Mouse (Mus musculus) left cerebral cortex, adult 18-20 months (tissue): Measurements from ENCODE around the gene Scd4. TPM values are rescaled to one million over a fixed set of nuclear protein-coding genes. Genes with fewer than 3 reads are reported as not detected.
"Not testable (repeated sequence)": the region's sequence is repeated elsewhere in the genome, so short reads cannot be mapped to it uniquely, and the experiment has no call there.

ENCODE experiments used
- DNase-seq, 2 experiments: peaks; one replicate each; pipeline ENCODE4 v3.0.0; 2021 to 2022; ENCODE audit warnings: low spot score in 2 of 2, mixed read lengths in 1 of 2
- total RNA-seq, 2 experiments: library from RNA; stranded (reverse); gene quantifications; 2 replicates each; pipeline ENCODE4 v1.2.3; 2021

Gene Scd4
- total RNA-seq, 2 experiments from 2014 or later: 2.2 to 2.7 TPM

GRCm38 (mm10) chr19:44299902-44300301 is 33.0 kb upstream of the Scd4 start:
- DNase-seq: no peak

DNA sequence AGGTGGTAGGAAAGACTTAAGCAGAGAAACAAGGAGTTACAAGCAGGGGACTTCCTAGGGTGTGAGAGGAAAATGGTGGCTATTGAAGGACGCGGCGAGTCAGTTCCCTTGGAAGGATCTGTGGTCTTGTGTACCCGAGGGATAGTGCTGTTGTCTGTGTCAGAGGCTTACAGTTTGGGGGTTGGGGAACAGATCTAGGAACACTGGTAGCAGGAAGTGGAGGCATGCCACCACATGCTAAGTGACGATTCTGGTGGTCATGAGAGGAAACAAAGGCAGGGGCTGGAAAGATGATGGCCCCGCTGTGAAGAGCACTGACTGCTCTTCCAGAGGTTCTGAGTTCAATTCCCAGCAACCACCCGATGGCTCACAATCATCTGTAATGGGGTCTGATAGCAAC is 32.4 kb upstream of the Scd4 start:
- no peak for DNase-seq

DNA sequence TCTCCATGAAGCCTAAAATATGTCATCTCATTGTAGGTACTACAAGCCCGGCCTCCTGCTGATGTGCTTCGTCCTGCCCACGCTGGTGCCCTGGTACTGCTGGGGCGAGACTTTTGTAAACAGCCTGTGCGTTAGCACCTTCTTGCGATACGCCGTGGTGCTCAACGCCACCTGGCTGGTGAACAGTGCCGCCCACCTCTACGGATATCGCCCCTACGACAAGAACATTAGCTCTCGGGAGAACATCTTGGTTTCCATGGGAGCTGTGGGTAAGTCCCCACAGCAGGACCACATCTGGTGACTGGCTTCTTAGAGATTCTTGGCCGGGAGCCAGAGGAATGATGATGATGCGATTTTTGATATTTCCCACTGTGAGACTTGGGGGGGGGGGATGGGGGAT is 31.7 kb upstream of the Scd4 start:
- DNase-seq: no peak

DNA sequence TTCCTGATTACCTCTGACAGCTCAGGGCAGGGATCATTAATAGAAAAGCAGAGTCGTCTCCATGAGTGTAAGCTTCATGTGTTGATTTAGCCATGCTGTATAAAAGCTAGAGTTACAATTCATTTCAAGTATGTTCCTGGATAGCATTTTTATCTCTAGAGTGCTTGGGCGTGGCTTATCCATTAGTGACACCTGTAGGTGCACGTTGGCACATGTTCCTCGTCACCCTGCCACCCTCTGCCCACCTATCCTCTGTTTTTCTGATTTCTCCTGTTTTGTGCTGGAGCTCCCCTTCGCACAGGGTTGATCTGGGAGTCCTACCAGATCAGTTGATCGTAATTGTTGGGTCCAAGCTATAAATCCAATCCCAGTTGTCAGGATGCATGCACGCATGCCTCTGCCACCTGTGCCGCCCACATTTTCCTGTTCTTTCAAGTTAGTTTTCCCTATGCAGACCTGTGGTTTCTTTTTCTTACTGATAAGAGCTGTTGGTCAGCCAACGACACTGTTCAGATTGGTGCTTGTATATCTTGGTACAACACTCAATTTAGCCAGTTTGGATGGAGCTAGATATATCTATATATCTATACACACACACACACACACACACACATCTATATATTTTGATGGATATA is 31.1 kb upstream of the Scd4 start:
- DNase-seq: no peak

DNA sequence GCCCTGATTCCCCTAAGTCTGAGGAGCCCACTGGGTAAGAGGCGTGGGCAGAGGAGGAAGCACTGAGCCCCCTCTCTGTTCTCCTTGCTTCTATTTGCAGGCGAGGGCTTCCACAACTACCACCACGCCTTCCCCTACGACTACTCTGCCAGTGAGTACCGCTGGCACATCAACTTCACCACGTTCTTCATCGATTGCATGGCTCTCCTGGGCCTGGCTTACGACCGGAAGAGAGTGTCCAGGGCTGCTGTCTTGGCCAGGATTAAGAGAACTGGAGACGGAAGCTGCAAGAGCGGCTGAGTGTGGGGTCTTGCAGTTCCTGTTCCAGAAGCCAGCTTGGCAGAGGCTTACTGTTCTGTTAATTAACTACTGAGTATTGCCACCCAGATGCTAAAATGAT is 30.0 kb upstream of the Scd4 start:
- no peak for DNase-seq

GRCm38 (mm10) chr19:44303502-44303901 is 29.4 kb upstream of the Scd4 start:
- DNase-seq: no peak

GRCm38 (mm10) chr19:44304419-44304818 is 28.5 kb upstream of the Scd4 start:
- no peak for DNase-seq

- no peak for DNase-seq
Measured at GRCm38 (mm10) chr19:44304851-44305510, 27.9 kb upstream of the Scd4 start.

GRCm38 (mm10) chr19:44305701-44306100 is 27.2 kb upstream of the Scd4 start:
- no peak for DNase-seq

GRCm38 (mm10) chr19:44306171-44306570 is 26.7 kb upstream of the Scd4 start:
- no peak for DNase-seq

GRCm38 (mm10) chr19:44307101-44307914 is 25.6 kb upstream of the Scd4 start:
- DNase-seq: no peak

GRCm38 (mm10) chr19:44307915-44308470 is 24.9 kb upstream of the Scd4 start:
- no peak for DNase-seq

GRCm38 (mm10) chr19:44308611-44309246 is 24.2 kb upstream of the Scd4 start:
- DNase-seq: no peak

GRCm38 (mm10) chr19:44309351-44310154 is 23.3 kb upstream of the Scd4 start:
- DNase-seq: no peak

- not testable (repeated sequence) for DNase-seq
Measured at GRCm38 (mm10) chr19:44310155-44310575, 22.7 kb upstream of the Scd4 start.

DNA sequence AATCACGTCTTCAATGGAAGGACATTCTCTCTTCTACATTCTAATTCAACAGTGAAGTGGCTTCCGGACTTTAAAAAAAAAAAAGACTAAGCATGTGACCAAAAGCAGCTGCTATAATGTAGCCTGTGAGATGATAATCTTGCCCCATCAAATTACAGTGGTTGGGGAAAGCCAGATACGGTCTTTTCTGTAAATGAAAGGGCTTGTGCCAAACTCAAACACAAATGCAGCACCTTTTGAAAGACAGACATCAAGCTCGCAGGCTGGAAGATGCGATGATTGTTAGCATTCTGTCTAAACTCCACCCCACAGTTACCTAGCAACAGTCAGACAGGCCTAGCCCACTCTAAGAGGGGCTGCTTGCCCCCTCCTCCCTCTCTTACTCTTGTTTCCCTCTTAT is 22.1 kb upstream of the Scd4 start:
- no peak for DNase-seq

GRCm38 (mm10) chr19:44311306-44312006 is 21.4 kb upstream of the Scd4 start:
- DNase-seq: no peak

GRCm38 (mm10) chr19:44312007-44312360 is 20.9 kb upstream of the Scd4 start:
- DNase-seq: no peak

GRCm38 (mm10) chr19:44313066-44313465 is 19.8 kb upstream of the Scd4 start:
- no peak for DNase-seq

DNA sequence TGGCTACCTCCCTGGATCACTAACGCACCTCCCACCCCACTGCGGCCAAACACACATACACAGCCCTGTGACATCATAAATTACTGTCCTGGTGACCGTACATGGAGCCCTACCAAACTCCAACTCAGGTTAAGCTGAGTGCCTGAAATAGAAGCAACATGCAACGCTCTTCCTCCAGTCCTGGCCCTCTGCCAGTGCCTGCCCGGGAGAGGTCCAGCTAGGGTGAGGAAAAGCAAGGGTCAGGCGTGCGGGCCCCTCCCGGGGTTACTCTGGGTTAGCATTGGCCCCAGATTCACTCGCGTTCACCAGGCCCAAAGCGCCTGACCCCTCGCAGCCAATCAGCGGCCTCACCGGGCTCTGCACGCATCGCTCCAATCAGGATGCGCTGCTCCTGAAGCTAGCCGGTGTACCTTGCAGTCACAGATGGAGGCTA is 18.5 kb upstream of the Scd4 start:
- peak; percentile 78 to 85 for DNase-seq
